Mouse (Mus musculus): ENCODE results near the gene Gxylt2.

- TF ChIP-seq CTCF (IDR thresholded peaks at IDR 0.05; ENCODE audit: low read depth, low read length) (no peak), EP300 (IDR thresholded peaks at IDR 0.05; ENCODE audit: insufficient read depth, low read depth, low read length) (no peak)
Observed at GRCm38 (mm10) chr6:100732376-100733021, 28.0 kb downstream of the Gxylt2 start.
